Mouse (Mus musculus) MEL (cell line): ENCODE measurements around the gene Itk. TPM values are rescaled to one million over a fixed set of nuclear protein-coding genes. Genes with fewer than 3 reads are reported as not detected.

ENCODE experiments used
- polyA plus RNA-seq, 2 experiments: library from polyadenylated mRNA; stranded (reverse) in 1 of 2; unstranded in 1 of 2; fragments of >175 nt in 1 of 2; fragments of >200 nt in 1 of 2; gene quantifications; 2 replicates each; pipeline versions ENCODE4 v1.2.1 to v1.2.4; 2012; ENCODE audit warnings: low replicate concordance in 2 of 2, low read depth in 1 of 2; ENCODE audit not compliant: insufficient read length in 2 of 2, insufficient read depth in 1 of 2, missing spikeins in 1 of 2
- total RNA-seq: library from RNA; depleted of rRNA; stranded (reverse); fragments of 300-350 nt; gene quantifications from 2 replicates; pipeline ENCODE4 v1.2.3, GENCODE M21; 2012; rRNA removed

Itk gene
- total and polyA plus RNA-seq, 3 experiments = not detected

Other genes starting within 250 kb of the Itk start
- not detected in 2 replicates for gene Nipal4, start 223.0 kb downstream of the Itk start, total RNA-seq
- gene Nipal4, start 223.0 kb downstream of the Itk start, polyA plus RNA-seq = not detected
- gene Fndc9, start 154.0 kb downstream of the Itk start, total RNA-seq = 0.07 and 0.08 TPM in 2 replicates
- gene Fndc9, start 154.0 kb downstream of the Itk start, polyA plus RNA-seq = under 1 TPM in 1 of 2 experiments, not detected in 1; 0.35 TPM
- gene Cyfip2, start 76.7 kb downstream of the Itk start, total RNA-seq = 9.9 and 13.7 TPM in 2 replicates
- 10 to 100 TPM; 18.9 to 31.8 TPM for gene Cyfip2, start 76.7 kb downstream of the Itk start, polyA plus RNA-seq
- gene Fam71b, start 7.0 kb upstream of the Itk start, total RNA-seq = not detected in 2 replicates
- not detected for gene Fam71b, start 7.0 kb upstream of the Itk start, polyA plus RNA-seq
- gene Med7, start 47.4 kb upstream of the Itk start, total RNA-seq = 50.6 and 57.8 TPM in 2 replicates
- gene Med7, start 47.4 kb upstream of the Itk start, polyA plus RNA-seq = 10 to 100 TPM in 1 of 2 experiments, not detected in 1; 56.5 TPM
- 1.7 and 2.1 TPM in 2 replicates for gene Havcr2, start 65.4 kb upstream of the Itk start, total RNA-seq
- 1 to 10 TPM in 1 of 2 experiments, not detected in 1; 1.3 TPM for gene Havcr2, start 65.4 kb upstream of the Itk start, polyA plus RNA-seq
- gene Gm12169, start 134.7 kb upstream of the Itk start, total RNA-seq = not detected in 2 replicates
- gene Gm12169, start 134.7 kb upstream of the Itk start, polyA plus RNA-seq = not detected
- gene BC053393, start 182.0 kb upstream of the Itk start, total RNA-seq = not detected in 2 replicates
- gene BC053393, start 182.0 kb upstream of the Itk start, polyA plus RNA-seq = not detected
- gene Dppa1, start 239.7 kb upstream of the Itk start, total RNA-seq = not detected in 2 replicates
- gene Dppa1, start 239.7 kb upstream of the Itk start, polyA plus RNA-seq = not detected